Comparison of ENCODE assay signal across 16 mouse cellular contexts in genomic region chr4:57082775-57083428, GRCm38 (mm10).
A peak's percentile ranks its signal among the peaks of the same experiment; 100 is the strongest.
DNase-seq lines count a peak whose midpoint lies in the region; ATAC-seq and TF ChIP-seq lines count a peak whose summit lies in the region.
"Had no signal": no experiment of that assay in that cellular context is flagged by ENCODE, and none has a peak within 500 bp of the region (broad histone marks: within the 10 kb centered on the region; RNA-seq: fewer than 3 reads in every experiment).

No protein-coding gene starts in this region.

- 64% methylated on average over 10 of the region's 10 CpGs for WGBS in hindbrain, postnatal 0 days
- WGBS in hindbrain, embryonic 12.5 days, result 66% methylated on average over 10 of the region's 10 CpGs
- WGBS in thymus, adult 2 months, result 48% methylated on average over 10 of the region's 10 CpGs

- peak; percentile 71; the same call in 1 of the 2 replicates for TF ChIP-seq EP300 in ES-Bruce4 (IDR thresholded peaks at IDR 0.05; ENCODE audit: insufficient read depth, low read depth, low read length)

- ATAC-seq in CD4-positive, CD25-positive, alpha-beta regulatory T cell, adult 4 months, result no peak
- ATAC-seq in hindbrain, postnatal 0 days, result 0 out of 2 replicates have a peak, but pooled peaks have one; percentile 27
- ATAC-seq in hindbrain, embryonic 12.5 days (ENCODE audit: low FRiP score), result no peak
- ATAC-seq in activated CD4-positive, CD25-positive, alpha-beta regulatory T cell, adult 4 months, result no peak
- ATAC-seq: forebrain, embryonic 15.5 days; midbrain, embryonic 16.5 days had no signal

- H3K4me3 ChIP-seq in hindbrain, postnatal 0 days (ENCODE audit: low read length), result no peak overlapping the region
- H3K4me3 ChIP-seq in hindbrain, embryonic 12.5 days, result no peak overlapping the region
- no peak overlapping the region for H3K4me3 ChIP-seq in ES-Bruce4 (ENCODE audit: low read depth, low read length)
- no peak overlapping the region for H3K4me3 ChIP-seq in thymus, adult 2 months (ENCODE audit: control insufficient read depth, insufficient read depth, low read length)
- H3K4me3 ChIP-seq: forebrain, embryonic 15.5 days; limb, embryonic 15.5 days; neural tube, embryonic 13.5 days had no signal

- no peaks in the 10 kb centered on the region for H3K4me1 ChIP-seq in hindbrain, postnatal 0 days (ENCODE audit: insufficient read depth, low read length)
- H3K4me1 ChIP-seq in hindbrain, embryonic 12.5 days, result peaks cover 9% of the 10 kb centered on the region
- peaks cover 6% of the 10 kb centered on the region for H3K4me1 ChIP-seq in ES-Bruce4 (ENCODE audit: control insufficient read depth, insufficient read depth, low read length)
- peaks cover 11% of the 10 kb centered on the region for H3K4me1 ChIP-seq in thymus, adult 2 months (replicated peaks; ENCODE audit: control insufficient read depth, insufficient read depth, low read length)
- H3K4me1 ChIP-seq: forebrain, embryonic 15.5 days had no signal

- no peaks in the 10 kb centered on the region for H3K27me3 ChIP-seq in hindbrain, postnatal 0 days (ENCODE audit: insufficient read depth, low read length)
- no peaks in the 10 kb centered on the region for H3K27me3 ChIP-seq in hindbrain, embryonic 12.5 days
- H3K27me3 ChIP-seq in ES-Bruce4 (ENCODE audit: control insufficient read depth, insufficient read depth, low read length, poor library complexity, severe bottlenecking), result no peaks in the 10 kb centered on the region
- no peaks in the 10 kb centered on the region for H3K27me3 ChIP-seq in thymus, adult 2 months (ENCODE audit: control insufficient read depth, insufficient read depth, low read length)
- H3K27me3 ChIP-seq: forebrain, embryonic 15.5 days; limb, embryonic 15.5 days; neural tube, embryonic 13.5 days had no signal

- no peak overlapping the region for H3K27ac ChIP-seq in hindbrain, postnatal 0 days
- no peak overlapping the region for H3K27ac ChIP-seq in hindbrain, embryonic 12.5 days
- no peak overlapping the region for H3K27ac ChIP-seq in ES-Bruce4 (ENCODE audit: insufficient read depth, low read length)
- no peak overlapping the region for H3K27ac ChIP-seq in thymus, adult 2 months (ENCODE audit: control insufficient read depth, insufficient read depth, low read length)
- H3K27ac ChIP-seq: forebrain, embryonic 15.5 days; limb, embryonic 15.5 days; neural tube, embryonic 13.5 days had no signal

- no peak overlapping the region for H3K9ac ChIP-seq in hindbrain, postnatal 0 days (replicated peaks; ENCODE audit: low read length)
- H3K9ac ChIP-seq in hindbrain, embryonic 12.5 days, result no peak overlapping the region
- H3K9ac ChIP-seq in ES-Bruce4 (ENCODE audit: low read depth, poor library complexity, severe bottlenecking), result no peak overlapping the region
- H3K9ac ChIP-seq: forebrain, embryonic 15.5 days; limb, embryonic 15.5 days; neural tube, embryonic 13.5 days had no signal

- TF ChIP-seq CTCF in hindbrain, postnatal 0 days (IDR thresholded peaks at IDR 0.05; ENCODE audit: low read depth), result no peak
- TF ChIP-seq CTCF in ES-Bruce4 (IDR thresholded peaks at IDR 0.05; ENCODE audit: low read depth, low read length), result no peak
- TF ChIP-seq CTCF in thymus, adult 2 months (IDR thresholded peaks at IDR 0.05; ENCODE audit: borderline replicate concordance, control insufficient read depth, extremely low read depth, insufficient read depth, low read length, poor library complexity), result no peak

- no peak overlapping the region for H3K4me2 ChIP-seq in hindbrain, postnatal 0 days (ENCODE audit: low read depth, low read length)
- no peak overlapping the region for H3K4me2 ChIP-seq in hindbrain, embryonic 12.5 days (replicated peaks)
- H3K4me2 ChIP-seq: forebrain, embryonic 15.5 days; limb, embryonic 15.5 days; neural tube, embryonic 13.5 days had no signal

- no peak for TF ChIP-seq POLR2A in ES-Bruce4 (IDR thresholded peaks at IDR 0.05; ENCODE audit: insufficient read depth, low read length)
- no peak for TF ChIP-seq POLR2A in thymus, adult 2 months (IDR thresholded peaks at IDR 0.05; ENCODE audit: control insufficient read depth, extremely low read depth, insufficient read depth, low read length, poor library complexity)

- no peaks in the 10 kb centered on the region for H3K36me3 ChIP-seq in hindbrain, postnatal 0 days (ENCODE audit: insufficient read depth, low read length)
- no peaks in the 10 kb centered on the region for H3K36me3 ChIP-seq in hindbrain, embryonic 12.5 days
- no peaks in the 10 kb centered on the region for H3K36me3 ChIP-seq in ES-Bruce4 (ENCODE audit: control insufficient read depth, insufficient read depth, low read length, poor library complexity, severe bottlenecking)
- H3K36me3 ChIP-seq in thymus, adult 2 months (ENCODE audit: control insufficient read depth, insufficient read depth, low read length), result no peaks in the 10 kb centered on the region
- H3K36me3 ChIP-seq: forebrain, embryonic 15.5 days; G1E; limb, embryonic 15.5 days; neural tube, embryonic 13.5 days had no signal

- no peaks in the 10 kb centered on the region for H3K9me3 ChIP-seq in hindbrain, postnatal 0 days (ENCODE audit: low read length)
- H3K9me3 ChIP-seq in hindbrain, embryonic 12.5 days (replicated peaks), result no peaks in the 10 kb centered on the region
- H3K9me3 ChIP-seq in ES-Bruce4 (replicated peaks; ENCODE audit: control insufficient read depth, insufficient read depth, low read length, poor library complexity, severe bottlenecking), result no peaks in the 10 kb centered on the region
- H3K9me3 ChIP-seq: forebrain, embryonic 15.5 days; limb, embryonic 15.5 days; neural tube, embryonic 13.5 days had no signal

- peak; percentile 11 for DNase-seq in CD4-positive, CD25-positive, alpha-beta regulatory T cell, adult 2 months (ENCODE audit: low read depth, low spot score)
- DNase-seq in hindbrain, postnatal 0 days (ENCODE audit: low spot score), result no peak
- DNase-seq in thymus, adult 2 months, result peak; percentile 34
- no peak for DNase-seq in testis, postnatal 10 days (ENCODE audit: low spot score)
- DNase-seq: cerebellum, adult 11 months; retina, postnatal 1 day; spleen, adult 18-20 months had no signal

Comparison
In these comparisons a context has a peak if more than half of its experiments do, and no peak if none do; other contexts are left out.
1. DNase-seq: peak in CD4-positive, CD25-positive, alpha-beta regulatory T cell, adult 2 months (single experiment) and thymus, adult 2 months (single experiment); none in hindbrain, postnatal 0 days (single experiment) and testis, postnatal 10 days (single experiment).